Comparison of ENCODE assay signal across 10 mouse cellular contexts in the genomic region with DNA sequence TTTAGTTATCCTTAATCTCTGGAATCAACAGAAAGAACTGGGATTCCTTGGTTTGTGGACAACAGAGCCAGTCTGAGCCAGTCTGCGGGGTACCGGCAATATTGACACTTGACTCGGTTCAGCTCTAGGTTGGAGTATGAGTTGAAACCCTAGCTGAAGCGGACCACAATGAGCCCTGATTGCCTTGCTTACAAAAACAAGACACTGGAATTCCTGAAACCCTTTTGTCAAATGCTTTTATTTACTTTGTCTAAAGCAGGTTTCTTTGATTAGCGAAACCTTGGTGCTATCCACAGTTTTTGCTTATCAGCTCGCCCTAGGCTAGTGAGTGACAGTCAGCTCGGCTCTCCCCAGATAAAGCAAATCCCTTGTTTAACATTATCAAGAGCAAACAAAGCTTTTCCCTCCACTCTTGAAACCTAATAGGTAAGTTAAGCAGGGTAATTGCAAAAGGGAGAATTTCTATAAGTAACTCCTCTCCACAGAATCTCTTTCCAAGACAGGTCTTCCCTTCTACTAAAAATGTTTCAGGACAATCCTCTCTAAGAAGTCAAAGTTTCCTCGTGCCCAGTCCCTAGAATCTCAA.
A peak's percentile ranks its signal among the peaks of the same experiment; 100 is the strongest.
DNase-seq lines count a peak whose midpoint lies in the region; ATAC-seq and TF ChIP-seq lines count a peak whose summit lies in the region.
"Had no signal": no experiment of that assay in that cellular context is flagged by ENCODE, and none has a peak within 500 bp of the region (broad histone marks: within the 10 kb centered on the region; RNA-seq: fewer than 3 reads in every experiment).

No protein-coding gene starts in this region.

- no peaks in the 10 kb centered on the region for H3K27me3 ChIP-seq in heart, postnatal 0 days (ENCODE audit: control insufficient read depth, insufficient read depth, low read length)
- H3K27me3 ChIP-seq in hindbrain, embryonic 14.5 days (ENCODE audit: control insufficient read depth, insufficient read depth, low read length): peaks cover 13% of the 10 kb centered on the region
- peaks cover 30% of the 10 kb centered on the region for H3K27me3 ChIP-seq in midbrain, embryonic 12.5 days

- H3K36me3 ChIP-seq in heart, postnatal 0 days (replicated peaks; ENCODE audit: control insufficient read depth, insufficient read depth, low read length): no peaks in the 10 kb centered on the region
- H3K36me3 ChIP-seq in hindbrain, embryonic 14.5 days (replicated peaks; ENCODE audit: control insufficient read depth, insufficient read depth): no peaks in the 10 kb centered on the region
- H3K36me3 ChIP-seq in midbrain, embryonic 12.5 days: no peaks in the 10 kb centered on the region

- H3K4me2 ChIP-seq in heart, postnatal 0 days (ENCODE audit: low read depth, low read length): peak overlapping the region; percentile 81
- peak overlapping the region; percentile 98 for H3K4me2 ChIP-seq in hindbrain, embryonic 14.5 days (replicated peaks)
- peak overlapping the region; percentile 22; the same call in 1 of the 2 replicates for H3K4me2 ChIP-seq in midbrain, embryonic 12.5 days (replicated peaks)

- no peak for TF ChIP-seq EP300 in heart, postnatal 0 days (IDR thresholded peaks at IDR 0.05; ENCODE audit: low read depth)

- H3K27ac ChIP-seq in heart, postnatal 0 days (ENCODE audit: low read depth): peak overlapping the region; percentile 61
- H3K27ac ChIP-seq in hindbrain, embryonic 14.5 days: no peak overlapping the region
- no peak overlapping the region for H3K27ac ChIP-seq in midbrain, embryonic 12.5 days (replicated peaks)

- TF ChIP-seq CTCF in heart, postnatal 0 days (IDR thresholded peaks at IDR 0.05; ENCODE audit: low read depth): no peak

- no peaks in the 10 kb centered on the region for H3K9me3 ChIP-seq in heart, postnatal 0 days (replicated peaks; ENCODE audit: control insufficient read depth, low read length)
- H3K9me3 ChIP-seq in hindbrain, embryonic 14.5 days (ENCODE audit: control insufficient read depth, low read length): no peaks in the 10 kb centered on the region
- H3K9me3 ChIP-seq in midbrain, embryonic 12.5 days: no peaks in the 10 kb centered on the region

- peaks cover 13% of the 10 kb centered on the region for H3K4me1 ChIP-seq in heart, postnatal 0 days (ENCODE audit: control insufficient read depth, insufficient read depth)
- peaks cover 4% of the 10 kb centered on the region; the same call in 1 of the 2 replicates for H3K4me1 ChIP-seq in hindbrain, embryonic 14.5 days (replicated peaks; ENCODE audit: control insufficient read depth, insufficient read depth, low read length)
- H3K4me1 ChIP-seq in midbrain, embryonic 12.5 days: peaks cover 18% of the 10 kb centered on the region; the same call in 1 of the 2 replicates

- no peak for ATAC-seq in heart, postnatal 0 days (ENCODE audit: insufficient read depth, low read depth)
- no peak for ATAC-seq in hindbrain, embryonic 14.5 days (ENCODE audit: low FRiP score)
- ATAC-seq in midbrain, embryonic 12.5 days (ENCODE audit: low FRiP score, low read depth): no peak
- ATAC-seq: lung, postnatal 0 days had no signal

- peak; percentile 29 for DNase-seq in heart, postnatal 0 days (ENCODE audit: low spot score)
- DNase-seq in heart, postnatal 25 days (ENCODE audit: low spot score): no peak
- peak; percentile 53 for DNase-seq in embryo, embryonic 11 days
- no peak for DNase-seq in hindbrain, embryonic 14.5 days (ENCODE audit: low spot score)
- no peak for DNase-seq in layer of hippocampus, adult 9-11 months
- DNase-seq in left cerebral cortex, postnatal 10 days (ENCODE audit: extremely low spot score in 1 of 2, low spot score in 2 of 2): no peak
- DNase-seq in adrenal gland, postnatal 14 days: no peak
- DNase-seq: right cerebral cortex, adult 18-20 months had no signal

- intact Hi-C loops in heart, postnatal 25 days (cut with DNase I): no loop called here
- intact Hi-C loops in left cerebral cortex, postnatal 10 days (cut with DNase I): loop anchor here (10.0 kb wide), 1 partner anchor 138 kb away; no protein-coding TSS in a partner anchor

- H3K4me3 ChIP-seq in heart, postnatal 0 days (ENCODE audit: low read depth, low read length): peak overlapping the region; percentile 85
- peak overlapping the region; percentile 19 for H3K4me3 ChIP-seq in hindbrain, embryonic 14.5 days (replicated peaks; ENCODE audit: low read length)
- H3K4me3 ChIP-seq in midbrain, embryonic 12.5 days: no peak overlapping the region

- peak overlapping the region; percentile 91 for H3K9ac ChIP-seq in heart, postnatal 0 days (replicated peaks; ENCODE audit: low read depth, low read length)
- no peak overlapping the region for H3K9ac ChIP-seq in hindbrain, embryonic 14.5 days
- H3K9ac ChIP-seq in midbrain, embryonic 12.5 days (replicated peaks): no peak overlapping the region

- WGBS in heart, postnatal 0 days: 11% methylated on average over 8 of the region's 8 CpGs
- 13% methylated on average over 8 of the region's 8 CpGs for WGBS in hindbrain, embryonic 14.5 days
- WGBS in midbrain, embryonic 12.5 days: 11% methylated on average over 8 of the region's 8 CpGs

Comparison
In these comparisons a context has a peak if more than half of its experiments do, and no peak if none do; other contexts are left out.
1. DNase-seq: peak in heart, postnatal 0 days (single experiment) and embryo, embryonic 11 days (single experiment); none in heart, postnatal 25 days (single experiment), hindbrain, embryonic 14.5 days (single experiment), layer of hippocampus, adult 9-11 months (single experiment), left cerebral cortex, postnatal 10 days (0 of 2) and adrenal gland, postnatal 14 days (single experiment).
2. H3K4me2 ChIP-seq: peak in every context shown above with its lines; median percentile 98 in hindbrain, embryonic 14.5 days; 81 in heart, postnatal 0 days; 22 in midbrain, embryonic 12.5 days.